Mouse (Mus musculus) CD4-positive, CD25-positive, alpha-beta regulatory T cell, adult 9 weeks (primary cell): ENCODE data around the gene Cachd1. TPM values are rescaled to one million over a fixed set of nuclear protein-coding genes. Genes with fewer than 3 reads are reported as not detected.

Experiments
- polyA plus RNA-seq: library from polyadenylated mRNA; unstranded; fragments of 100-300 nt; shearing (Covaris generic); gene quantifications from one replicate; pipeline ENCODE4 v1.2.1, GENCODE M21; 2017

Cachd1 gene
- polyA plus RNA-seq: 0.09 TPM

GRCm38 (mm10) chr4:100776043-100776870 lies at the start of gene Cachd1:
Gene Cachd1, plus strand, starts transcription at chr4:100776675.

GRCm38 (mm10) chr4:101020596-101020995 lies 244.1 kb downstream of the Cachd1 start, which contains the start of gene Gm10577:
Gene Gm10577, minus strand, starts transcription at chr4:101020696.

DNA sequence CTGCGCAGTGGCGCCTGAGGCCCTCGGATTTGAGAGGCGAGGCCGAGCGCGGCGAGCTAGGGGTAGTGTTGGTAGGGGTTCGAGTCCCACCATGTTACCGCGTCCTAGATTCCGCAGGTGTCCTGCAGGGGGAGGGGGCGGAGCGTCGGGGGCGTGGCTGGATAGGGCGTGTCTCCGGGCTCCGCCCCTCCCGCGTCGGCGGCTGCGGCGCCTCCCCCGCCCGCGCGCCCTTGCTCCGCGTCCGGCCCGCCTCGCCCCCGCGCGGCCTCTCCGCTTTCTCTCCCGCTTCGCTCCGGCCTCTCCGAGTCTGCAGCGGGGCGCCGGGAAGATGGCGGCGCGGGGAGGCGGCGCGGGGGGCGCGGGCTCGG lies 292.3 kb downstream of the Cachd1 start, which contains the start of gene Raver2:
TSS of gene Raver2 (plus strand) at position 198 of the 368 bp plus-strand sequence.

Other genes with a start within 250 kb of the Cachd1 start
- not detected for gene Gm10577, start 244.0 kb downstream of the Cachd1 start, polyA plus RNA-seq